Mouse (Mus musculus) natural killer cell, adult 2 months (primary cell): ENCODE data around the gene Slc37a2.
"Not testable (repeated sequence)": the region's sequence is repeated elsewhere in the genome, so short reads cannot be mapped to it uniquely, and the experiment has no call there.

Source experiments
- DNase-seq, 2 experiments: peaks; one replicate each; pipeline ENCODE4 v3.0.0; 2022; ENCODE audit warnings: low spot score in 2 of 2

Slc37a2 gene

GRCm38 (mm10) chr9:37255149-37255888 lies at the start of gene Slc37a2:
Slc37a2 (minus strand) TSS chr9:37255738.
- peak; percentile 39 to 69 for DNase-seq

- DNase-seq, result no peak
Observed at GRCm38 (mm10) chr9:37301720-37302119, 46.2 kb upstream of the Slc37a2 start.

GRCm38 (mm10) chr9:37300501-37300900 lies 45.0 kb upstream of the Slc37a2 start:
- not testable (repeated sequence) for DNase-seq

- DNase-seq, result no peak
Observed at GRCm38 (mm10) chr9:37295586-37295985, 40.0 kb upstream of the Slc37a2 start.

GRCm38 (mm10) chr9:37266622-37267021 lies 11.1 kb upstream of the Slc37a2 start:
- no peak for DNase-seq

GRCm38 (mm10) chr9:37255889-37256225 lies 319 bp upstream of the Slc37a2 start:
- DNase-seq, result peak; percentile 13 to 55

GRCm38 (mm10) chr9:37254531-37255110 lies 917 bp downstream of the Slc37a2 start:
- no peak for DNase-seq

- DNase-seq, result no peak
Observed at GRCm38 (mm10) chr9:37250631-37251030, 4.9 kb downstream of the Slc37a2 start.

GRCm38 (mm10) chr9:37249976-37250375 lies 5.6 kb downstream of the Slc37a2 start:
- no peak for DNase-seq

GRCm38 (mm10) chr9:37248381-37248906 lies 7.1 kb downstream of the Slc37a2 start:
- no peak for DNase-seq

GRCm38 (mm10) chr9:37247429-37247828 lies 8.1 kb downstream of the Slc37a2 start:
- DNase-seq, result peak in 1 of 2 experiments; percentile 24

- DNase-seq, result no peak
Observed at GRCm38 (mm10) chr9:37245810-37246209, 9.7 kb downstream of the Slc37a2 start.

GRCm38 (mm10) chr9:37245404-37245803 lies 10.1 kb downstream of the Slc37a2 start:
- DNase-seq, result no peak

GRCm38 (mm10) chr9:37244600-37244999 lies 10.9 kb downstream of the Slc37a2 start:
- DNase-seq, result no peak

GRCm38 (mm10) chr9:37242764-37243163 lies 12.8 kb downstream of the Slc37a2 start:
- no peak for DNase-seq

- DNase-seq, result peak in 1 of 2 experiments; percentile 10
Observed at GRCm38 (mm10) chr9:37235951-37236737, 19.4 kb downstream of the Slc37a2 start.

GRCm38 (mm10) chr9:37232201-37233195 lies 23.0 kb downstream of the Slc37a2 start:
- peak in 1 of 2 experiments; percentile 50 for DNase-seq

GRCm38 (mm10) chr9:37230486-37231195 lies 24.9 kb downstream of the Slc37a2 start:
- DNase-seq, result peak; percentile 36 to 61

GRCm38 (mm10) chr9:37229880-37230325 lies 25.6 kb downstream of the Slc37a2 start:
- DNase-seq, result peak; percentile 51 to 54

- DNase-seq, result no peak
Observed at GRCm38 (mm10) chr9:37225581-37225980, 30.0 kb downstream of the Slc37a2 start.
